Mouse (Mus musculus) hindbrain, embryonic 12.5 days (tissue): ENCODE measurements at regions not wholly inside any gene's neighbourhood (a gene's known extent, or its start where the extent isn't known, plus 50 kb on each side); places are given as distances from the start of the nearest gene placed in this dataset.

ENCODE experiments used
- ATAC-seq: fragments of 200-750 bp; cut with Nextera tagmentation; 2 replicates; pipeline ENCODE4 v1.8.0; 2017; ENCODE audit warnings: moderate TSS enrichment; ENCODE audit not compliant: low FRiP score
- H3K27ac ChIP-seq: fragments of 300-500 bp; sonication (generic); 2 replicates; pipeline ENCODE4 v1.5.1; 2016; ENCODE audit warnings: mild to moderate bottlenecking
- H3K27me3 ChIP-seq: fragments of 300-500 bp; sonication (generic); 2 replicates; pipeline ENCODE4 v1.6.1; 2016; ENCODE audit warnings: mild to moderate bottlenecking
- H3K36me3 ChIP-seq: fragments of 300-500 bp; sonication (generic); 2 replicates; pipeline ENCODE4 v1.6.1; 2016; ENCODE audit warnings: mild to moderate bottlenecking
- H3K4me1 ChIP-seq: fragments of 300-500 bp; sonication (generic); 2 replicates; pipeline ENCODE4 v1.6.1; 2016
- H3K4me2 ChIP-seq: fragments of 300-500 bp; sonication (generic); replicated peaks from 2 replicates; pipeline ENCODE4 v1.6.1; 2016; ENCODE audit warnings: mild to moderate bottlenecking
- H3K4me3 ChIP-seq: fragments of 300-500 bp; sonication (generic); 2 replicates; pipeline ENCODE4 v1.5.1; 2016; ENCODE audit warnings: mild to moderate bottlenecking
- H3K9ac ChIP-seq: fragments of 300-500 bp; sonication (generic); 2 replicates; pipeline ENCODE4 v1.6.1; 2016; ENCODE audit warnings: mild to moderate bottlenecking, moderate library complexity
- H3K9me3 ChIP-seq: fragments of 300-500 bp; sonication (generic); replicated peaks from 2 replicates; pipeline ENCODE4 v1.6.1; 2016; ENCODE audit warnings: mild to moderate bottlenecking
- WGBS: fragments of 180-500 bp; shearing (Covaris S2); methylation state at CpG from one replicate; pipeline ENCODE4 v1.1.7; 2016; 5-methylcytosine and 5-hydroxymethylcytosine counted together

DNA sequence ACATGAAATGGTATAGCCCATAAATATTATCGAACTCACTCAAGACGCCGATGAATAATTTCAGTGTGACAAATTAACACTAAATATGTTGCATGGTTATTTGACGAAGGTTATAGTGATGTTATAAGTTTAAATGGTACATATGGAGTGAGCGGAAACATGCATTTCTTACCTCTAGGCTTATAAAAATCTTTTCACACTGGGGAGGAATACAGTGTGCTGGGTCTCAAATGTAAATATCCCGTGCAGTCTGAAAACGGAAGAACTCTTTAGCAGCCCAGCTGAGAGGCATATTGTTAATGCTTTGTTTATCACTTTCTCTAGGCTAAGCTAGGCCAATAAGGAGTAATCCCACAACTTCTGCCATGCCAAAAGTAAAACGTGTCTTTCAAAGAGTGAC, 518.6 kb upstream of the Sall1 start:
- H3K36me3 ChIP-seq: no peaks in the 10 kb centered on the region
- peaks cover 4% of the 10 kb centered on the region; the same call in 1 of the 2 replicates for H3K27me3 ChIP-seq
- H3K4me2 ChIP-seq: no peak overlapping the region
- H3K4me3 ChIP-seq: no peak overlapping the region
- no peak overlapping the region for H3K9ac ChIP-seq
- no peak for ATAC-seq
- H3K9me3 ChIP-seq: no peaks in the 10 kb centered on the region
- H3K27ac ChIP-seq: no peak overlapping the region
- 76% methylated on average over 8 of the region's 8 CpGs for WGBS
- H3K4me1 ChIP-seq: peaks cover 4% of the 10 kb centered on the region; the same call in 1 of the 2 replicates

DNA sequence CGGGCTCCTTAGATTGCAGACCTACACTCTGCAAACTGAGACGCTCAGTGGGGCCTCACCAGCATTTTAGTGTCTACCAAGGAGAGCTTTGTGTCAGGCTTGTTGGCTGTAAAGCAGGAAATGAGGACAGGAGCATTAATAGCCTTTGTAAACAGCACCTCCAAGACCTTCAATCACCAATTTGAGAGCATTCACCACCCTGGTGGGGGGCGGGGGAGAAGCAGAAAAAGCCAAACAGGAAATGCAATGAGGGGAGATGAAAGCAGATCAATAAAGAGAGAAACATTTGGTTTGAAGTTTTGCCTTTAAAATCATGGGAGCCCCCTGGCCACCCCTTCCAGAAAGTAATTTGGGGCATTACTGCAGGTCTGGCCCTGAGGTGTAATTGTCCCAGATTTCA, 497.3 kb upstream of the Sall1 start:
- Histone ChIP-seq H3K4me1 (no peaks in the 10 kb centered on the region), H3K27ac (no peak overlapping the region), H3K4me2 (no peak overlapping the region), H3K9ac (no peak overlapping the region), H3K36me3 (no peaks in the 10 kb centered on the region), H3K27me3 (no peaks in the 10 kb centered on the region), H3K9me3 (no peaks in the 10 kb centered on the region), H3K4me3 (no peak overlapping the region)
- 51% methylated on average over 3 of the region's 3 CpGs for WGBS
- no peak for ATAC-seq

DNA sequence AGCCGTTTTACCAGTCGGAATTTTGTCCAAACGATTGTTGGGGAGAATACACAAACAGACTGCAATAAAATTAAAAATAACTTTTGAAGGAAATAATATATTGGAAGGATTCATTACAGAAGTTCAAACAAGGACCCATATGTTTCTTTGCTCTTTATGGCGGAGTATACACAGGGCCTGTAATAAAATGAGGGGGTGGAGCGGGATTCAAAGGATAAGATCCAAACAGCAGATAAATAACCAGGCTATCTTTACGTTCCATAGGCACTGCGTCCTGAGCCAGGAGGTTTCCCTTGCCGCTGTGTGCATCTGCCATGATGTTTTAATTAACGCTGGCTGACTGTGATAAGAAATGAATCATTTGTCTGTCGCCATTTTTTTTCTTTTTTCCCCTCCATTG, 490.6 kb upstream of the Sall1 start:
- Histone ChIP-seq H3K27ac (no peak overlapping the region), H3K4me1 (no peaks in the 10 kb centered on the region), H3K9ac (no peak overlapping the region), H3K27me3 (no peaks in the 10 kb centered on the region), H3K4me2 (no peak overlapping the region), H3K36me3 (no peaks in the 10 kb centered on the region), H3K4me3 (no peak overlapping the region), H3K9me3 (no peaks in the 10 kb centered on the region)
- no peak for ATAC-seq
- WGBS: 80% methylated on average over 10 of the region's 10 CpGs

DNA sequence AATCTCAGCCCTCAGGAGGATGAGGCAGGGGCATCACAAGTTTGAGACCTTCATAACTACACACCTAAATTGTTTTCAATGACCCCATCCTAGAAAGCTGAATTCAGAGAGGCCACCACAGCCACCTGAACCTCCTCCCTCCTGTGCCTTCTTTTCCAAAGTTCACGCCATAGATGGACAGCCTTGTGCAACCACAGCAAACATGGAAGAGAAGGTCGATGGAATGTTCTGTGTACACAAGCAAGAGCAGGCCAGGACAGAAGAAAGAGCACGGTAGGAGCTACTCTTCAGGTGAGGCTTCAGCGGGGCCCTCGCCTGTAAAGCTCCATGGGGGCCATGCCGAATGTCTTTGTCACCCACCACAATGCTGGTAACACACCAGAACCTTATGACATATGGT, 481.1 kb upstream of the Sall1 start:
- no peaks in the 10 kb centered on the region for H3K27me3 ChIP-seq
- no peak for ATAC-seq
- WGBS: 94% methylated on average over 6 of the region's 6 CpGs

DNA sequence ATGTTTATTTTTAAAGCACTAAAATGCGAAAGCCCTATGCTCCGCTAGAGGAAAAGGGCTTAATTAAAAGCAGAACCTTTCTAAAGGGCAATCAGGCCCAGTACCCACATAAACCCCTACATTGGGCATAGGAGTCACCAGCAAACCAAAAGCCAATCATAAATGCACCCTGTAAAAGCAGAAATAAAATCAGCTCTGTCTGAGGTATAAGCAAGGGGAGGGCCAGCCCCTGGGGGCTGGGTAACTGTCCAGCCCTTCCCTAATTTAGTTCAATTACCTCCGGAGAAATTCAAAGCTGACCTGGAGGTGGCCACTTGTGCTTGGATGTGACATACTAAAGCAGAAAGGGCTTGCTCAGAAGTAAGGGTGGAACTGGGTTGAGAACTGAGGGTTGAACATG, 479.4 kb upstream of the Sall1 start:
- H3K4me1 ChIP-seq: no peaks in the 10 kb centered on the region
- WGBS: 75% methylated on average over 3 of the region's 3 CpGs
- no peak overlapping the region for H3K4me3 ChIP-seq
- no peak for ATAC-seq
- H3K9me3 ChIP-seq: no peaks in the 10 kb centered on the region
- no peak overlapping the region for H3K4me2 ChIP-seq
- no peaks in the 10 kb centered on the region for H3K27me3 ChIP-seq
- H3K9ac ChIP-seq: no peak overlapping the region
- H3K27ac ChIP-seq: no peak overlapping the region
- no peaks in the 10 kb centered on the region for H3K36me3 ChIP-seq

More for the DNA sequence above, 481.1 kb upstream of the Sall1 start:
- Histone ChIP-seq H3K4me2 (no peak overlapping the region), H3K4me3 (no peak overlapping the region), H3K4me1 (no peaks in the 10 kb centered on the region), H3K27ac (no peak overlapping the region), H3K9ac (no peak overlapping the region), H3K36me3 (no peaks in the 10 kb centered on the region), H3K9me3 (no peaks in the 10 kb centered on the region)

DNA sequence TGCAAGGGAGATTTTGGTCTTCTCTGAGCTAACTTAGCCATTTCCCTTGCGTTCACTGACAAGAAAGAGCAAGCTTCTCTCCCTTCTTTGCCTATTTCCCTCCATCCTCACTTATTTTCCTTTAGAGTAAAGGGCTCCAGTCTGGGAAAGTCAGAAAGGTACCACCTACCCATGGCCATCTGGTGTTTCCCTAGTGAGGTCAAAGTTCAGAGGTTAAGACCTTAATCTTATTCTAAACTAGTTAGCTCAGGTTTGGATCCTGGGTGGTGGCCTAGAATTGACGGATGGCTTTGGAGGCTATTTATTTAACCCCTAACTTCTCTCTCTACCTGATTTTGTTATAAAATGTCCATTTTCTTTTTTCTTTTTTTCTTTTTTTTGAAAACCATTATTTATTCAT, 472.6 kb upstream of the Sall1 start:
- Histone ChIP-seq H3K9me3 (no peaks in the 10 kb centered on the region), H3K9ac (no peak overlapping the region), H3K36me3 (no peaks in the 10 kb centered on the region), H3K27ac (no peak overlapping the region), H3K27me3 (no peaks in the 10 kb centered on the region), H3K4me3 (no peak overlapping the region), H3K4me1 (peaks cover 2% of the 10 kb centered on the region; the same call in 1 of the 2 replicates), H3K4me2 (no peak overlapping the region)
- 46% methylated on average over 2 of the region's 2 CpGs for WGBS
- no peak for ATAC-seq

DNA sequence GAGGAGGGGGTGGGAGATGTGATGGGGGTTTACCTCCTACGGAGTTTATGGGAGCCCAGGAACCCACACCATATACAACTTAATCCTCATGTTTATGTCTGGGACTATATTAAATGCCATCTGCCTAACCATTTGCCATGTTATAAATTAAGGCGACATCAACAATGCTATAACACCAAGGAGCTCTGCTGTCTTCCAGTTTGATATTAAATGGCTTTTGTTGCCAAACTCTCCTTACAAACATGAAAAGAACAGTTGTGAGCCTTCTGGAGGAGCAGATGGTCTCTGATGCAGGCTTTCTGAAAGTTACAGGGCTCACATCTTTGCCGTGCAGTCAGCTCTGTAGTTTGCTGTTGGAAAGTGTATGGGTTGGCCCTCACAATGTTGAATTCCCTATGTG, 470.3 kb upstream of the Sall1 start:
- no peak overlapping the region for H3K4me2 ChIP-seq
- no peaks in the 10 kb centered on the region for H3K9me3 ChIP-seq
- no peak overlapping the region for H3K9ac ChIP-seq
- H3K36me3 ChIP-seq: no peaks in the 10 kb centered on the region
- no peak for ATAC-seq
- H3K4me3 ChIP-seq: no peak overlapping the region
- peaks cover 2% of the 10 kb centered on the region; the same call in 1 of the 2 replicates for H3K4me1 ChIP-seq
- no peak overlapping the region for H3K27ac ChIP-seq
- no peaks in the 10 kb centered on the region for H3K27me3 ChIP-seq
- 85% methylated on average over 3 of the region's 3 CpGs for WGBS

DNA sequence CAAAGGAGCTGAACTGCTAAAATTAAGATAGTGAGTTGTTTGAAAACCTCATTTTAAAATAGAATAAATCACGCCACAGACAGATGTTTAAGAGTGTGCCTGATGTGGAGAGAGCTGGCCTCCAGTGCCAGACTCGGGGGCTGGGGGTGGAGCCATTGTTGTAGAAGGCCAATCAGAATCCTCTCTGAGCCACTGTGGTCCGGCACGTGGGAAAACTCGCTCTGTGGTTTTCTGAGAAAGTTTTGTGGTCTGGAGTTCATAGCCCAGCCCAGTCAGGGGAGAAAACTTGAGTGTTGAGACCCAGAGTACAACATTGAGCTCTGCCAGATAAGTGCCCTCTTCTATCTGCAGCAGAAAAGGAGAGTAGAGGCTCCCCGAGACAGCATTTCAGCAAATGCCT, 463.7 kb upstream of the Sall1 start:
- Histone ChIP-seq H3K27ac (no peak overlapping the region), H3K27me3 (no peaks in the 10 kb centered on the region), H3K4me2 (no peak overlapping the region), H3K9me3 (no peaks in the 10 kb centered on the region), H3K4me3 (no peak overlapping the region), H3K4me1 (no peaks in the 10 kb centered on the region), H3K36me3 (no peaks in the 10 kb centered on the region), H3K9ac (no peak overlapping the region)
- WGBS: 62% methylated on average over 6 of the region's 6 CpGs
- ATAC-seq: no peak

DNA sequence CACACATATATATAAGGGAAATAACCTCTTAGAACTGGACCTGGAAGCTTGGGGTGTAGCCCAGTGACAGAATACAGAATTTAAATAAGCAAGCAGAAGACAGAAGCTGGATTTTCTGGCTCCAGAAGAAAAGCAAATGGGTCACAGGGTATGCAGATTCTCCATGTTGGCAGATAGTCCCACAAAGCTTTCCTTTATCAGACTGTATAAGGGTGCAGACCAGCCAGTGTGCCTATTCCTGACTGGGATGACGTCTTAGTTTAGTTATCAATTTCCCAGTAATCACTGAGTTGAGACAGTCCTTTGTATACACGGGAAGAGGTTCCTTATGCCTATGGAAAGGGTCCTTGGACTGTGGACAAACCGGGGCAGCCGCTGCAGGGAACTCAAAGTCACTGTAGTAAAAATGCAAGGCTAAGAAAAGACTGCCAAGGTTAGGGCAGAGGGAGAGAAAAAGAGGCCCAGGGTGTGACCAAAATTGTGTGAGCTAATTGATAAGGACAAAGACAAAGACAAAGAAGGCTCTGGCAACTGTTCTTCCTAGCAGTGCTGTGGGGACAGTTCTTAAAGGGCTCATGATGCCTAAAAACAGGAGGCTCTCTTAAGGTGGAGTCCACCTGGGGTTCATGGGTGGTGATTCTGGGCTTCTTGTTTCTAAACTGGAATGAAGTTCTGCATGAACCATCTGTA, 459.7 kb upstream of the Sall1 start:
- H3K27ac ChIP-seq: no peak overlapping the region
- no peaks in the 10 kb centered on the region for H3K27me3 ChIP-seq
- H3K4me1 ChIP-seq: no peaks in the 10 kb centered on the region
- H3K36me3 ChIP-seq: no peaks in the 10 kb centered on the region
- WGBS: 75% methylated on average over 4 of the region's 4 CpGs
- no peak overlapping the region for H3K4me2 ChIP-seq
- ATAC-seq: no peak
- no peak overlapping the region for H3K9ac ChIP-seq
- no peaks in the 10 kb centered on the region for H3K9me3 ChIP-seq
- no peak overlapping the region for H3K4me3 ChIP-seq

DNA sequence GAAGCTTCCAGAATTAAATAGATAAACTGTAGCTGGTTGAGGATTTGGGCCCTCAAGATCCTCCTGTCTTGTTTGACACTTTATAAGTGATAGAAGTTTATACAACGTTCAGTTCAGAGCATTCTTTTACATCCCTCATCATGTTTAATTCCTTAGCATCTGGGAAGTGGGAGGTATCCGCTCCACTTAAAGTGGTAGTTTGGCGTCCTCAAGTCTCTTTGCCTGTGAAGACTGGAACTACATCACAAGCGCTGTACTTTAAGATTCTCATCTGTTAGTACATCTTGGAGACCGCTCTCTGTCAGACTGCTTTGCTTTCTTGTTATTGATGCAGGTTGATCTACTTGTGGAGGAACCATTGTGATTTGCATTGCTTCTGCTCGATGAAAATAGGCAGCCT, 459.1 kb upstream of the Sall1 start:
- Histone ChIP-seq H3K9me3 (no peaks in the 10 kb centered on the region), H3K4me3 (no peak overlapping the region), H3K4me1 (no peaks in the 10 kb centered on the region), H3K36me3 (no peaks in the 10 kb centered on the region), H3K4me2 (no peak overlapping the region), H3K27me3 (no peaks in the 10 kb centered on the region), H3K9ac (no peak overlapping the region), H3K27ac (no peak overlapping the region)
- ATAC-seq: no peak
- WGBS: 92% methylated on average over 6 of the region's 6 CpGs

DNA sequence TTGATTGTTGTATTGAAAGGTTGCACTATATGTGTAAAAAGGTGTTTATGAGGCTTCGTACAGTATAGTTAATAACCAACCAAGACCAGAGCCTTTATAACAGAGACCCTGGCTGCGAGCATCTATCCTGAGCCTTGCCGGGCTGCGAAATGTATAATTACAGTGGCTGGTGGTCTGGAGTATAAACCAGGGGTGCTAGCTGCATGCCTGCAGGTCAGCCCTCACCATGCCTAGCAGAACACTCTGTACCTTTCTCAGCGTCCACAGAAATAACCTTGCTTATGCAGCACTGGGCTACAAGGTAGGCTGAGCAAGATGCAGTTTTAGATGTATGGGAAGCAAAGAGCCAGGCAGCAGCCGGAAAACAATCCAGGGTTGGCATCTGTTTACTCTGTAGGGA, 457.8 kb upstream of the Sall1 start:
- H3K4me3 ChIP-seq: no peak overlapping the region
- no peak overlapping the region for H3K9ac ChIP-seq
- H3K27me3 ChIP-seq: no peaks in the 10 kb centered on the region
- H3K27ac ChIP-seq: no peak overlapping the region
- H3K4me1 ChIP-seq: no peaks in the 10 kb centered on the region
- H3K4me2 ChIP-seq: no peak overlapping the region
- H3K36me3 ChIP-seq: no peaks in the 10 kb centered on the region
- no peaks in the 10 kb centered on the region for H3K9me3 ChIP-seq
- no peak for ATAC-seq
- 90% methylated on average over 6 of the region's 6 CpGs for WGBS

DNA sequence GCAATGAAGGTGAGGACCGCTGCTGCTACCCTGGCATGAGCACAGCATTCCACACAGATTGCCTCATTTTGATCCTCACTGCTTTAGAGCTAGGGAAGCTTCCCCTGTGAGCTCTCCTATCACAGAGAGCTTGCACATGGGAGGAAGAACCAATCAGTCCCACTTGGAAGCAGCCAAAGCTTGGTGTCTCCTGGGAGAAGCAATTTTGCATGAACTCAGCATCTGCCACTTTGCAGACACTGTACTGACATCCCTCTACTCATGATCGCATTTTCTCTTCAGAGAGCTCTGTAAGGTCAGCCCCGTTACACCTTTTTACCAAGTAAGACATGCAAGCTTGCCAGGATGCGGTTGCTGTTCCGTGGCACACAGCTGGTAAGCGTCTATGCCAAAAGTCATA, 455.9 kb upstream of the Sall1 start:
- Histone ChIP-seq H3K9ac (no peak overlapping the region), H3K4me3 (no peak overlapping the region), H3K4me1 (no peaks in the 10 kb centered on the region), H3K27ac (no peak overlapping the region), H3K36me3 (no peaks in the 10 kb centered on the region), H3K4me2 (no peak overlapping the region), H3K9me3 (no peaks in the 10 kb centered on the region), H3K27me3 (no peaks in the 10 kb centered on the region)
- no peak for ATAC-seq
- 89% methylated on average over 6 of the region's 6 CpGs for WGBS

DNA sequence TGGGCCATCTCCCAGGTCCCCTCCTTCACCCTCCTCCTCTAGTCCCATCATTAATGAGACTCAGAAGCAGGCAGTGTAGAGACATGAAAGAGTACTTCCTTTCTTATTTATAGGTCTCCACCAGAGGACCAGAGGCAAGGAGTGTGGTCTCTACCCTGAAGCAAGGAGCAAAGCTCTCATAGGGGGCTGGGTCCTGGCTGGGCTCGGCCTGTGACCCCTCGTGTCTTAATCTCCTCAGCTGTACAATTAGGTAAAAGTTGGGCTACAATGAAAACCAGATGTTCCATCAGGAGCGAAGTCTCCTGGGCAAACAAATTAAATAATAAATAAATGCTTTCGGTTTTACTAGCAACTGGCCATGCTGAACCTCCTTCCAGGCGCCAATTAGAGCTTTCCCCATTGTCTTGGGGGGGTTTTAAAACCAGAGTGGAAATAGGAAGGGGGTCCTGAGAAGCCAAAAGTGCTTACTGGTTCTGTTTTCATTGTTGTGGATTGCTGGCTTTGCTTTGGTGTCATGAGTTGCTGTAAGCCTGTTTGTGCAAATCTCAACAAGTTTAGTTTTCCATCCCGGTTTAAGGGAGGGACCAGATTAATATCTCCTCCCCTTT, 454.2 kb upstream of the Sall1 start:
- Histone ChIP-seq H3K9ac (no peak overlapping the region), H3K4me1 (no peaks in the 10 kb centered on the region), H3K4me2 (no peak overlapping the region), H3K4me3 (no peak overlapping the region), H3K27ac (no peak overlapping the region), H3K27me3 (no peaks in the 10 kb centered on the region), H3K9me3 (no peaks in the 10 kb centered on the region), H3K36me3 (no peaks in the 10 kb centered on the region)
- WGBS: 56% methylated on average over 6 of the region's 6 CpGs
- no peak for ATAC-seq
